Mouse (Mus musculus): ENCODE measurements around the gene Mag. TPM values are rescaled to one million over a fixed set of nuclear protein-coding genes. Genes with fewer than 3 reads are reported as not detected.
"Not testable (repeated sequence)": the region's sequence is repeated elsewhere in the genome, so short reads cannot be mapped to it uniquely, and the experiment has no call there.

The Mag gene
- total RNA-seq, 1 experiment: 0.22 TPM

DNA sequence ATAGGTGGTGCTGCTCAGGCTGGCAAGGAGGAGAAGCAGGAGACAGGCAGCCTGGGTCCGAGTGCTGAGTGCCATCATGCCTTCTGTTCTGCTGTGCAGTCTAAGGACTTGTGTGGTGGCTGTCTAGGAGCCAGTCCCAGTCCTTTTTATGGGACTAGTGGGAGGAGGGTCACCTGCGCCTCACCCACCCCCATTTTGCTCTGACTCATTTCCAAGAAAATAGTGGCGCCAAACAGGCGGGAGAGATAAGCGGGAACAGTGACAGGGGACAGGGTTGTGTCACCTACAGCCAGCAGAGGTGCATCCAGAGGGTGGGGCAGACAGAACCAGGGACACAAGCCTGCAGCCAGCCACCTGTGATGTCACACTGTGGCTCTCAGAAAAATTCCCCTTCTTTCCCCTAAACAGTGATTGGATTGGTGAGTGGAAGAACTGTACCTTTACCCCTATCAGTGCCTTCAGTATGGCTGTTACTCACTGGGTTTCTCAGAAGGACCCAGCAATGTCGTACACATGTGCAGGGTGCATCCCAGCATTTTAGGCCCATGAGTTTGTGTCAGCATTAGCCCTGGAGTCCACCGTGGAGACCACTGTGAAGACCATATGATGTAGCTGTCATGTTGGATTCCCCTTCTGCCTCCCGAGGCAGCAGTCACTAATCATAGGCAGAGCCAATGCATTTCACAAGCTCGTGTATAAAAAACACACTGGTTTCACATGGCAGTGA, 29.4 kb upstream of the Mag start, which contains the start of gene Hamp:
TSS of gene Hamp (minus strand) at position 124 of the 727 bp plus-strand sequence.
- no peak for DNase-seq (ENCODE audit: low read depth, low spot score)
- Histone ChIP-seq H3K4me1 (ENCODE audit: control insufficient read depth in 2 of 2, insufficient read depth in 2 of 2, low read length in 2 of 2, poor library complexity in 1 of 2) (no peaks in the 10 kb centered on the region), H3K9me3 (ENCODE audit: control insufficient read depth, insufficient read depth, low read depth, low read length) (no peaks in the 10 kb centered on the region), H3K27ac (ENCODE audit: insufficient read depth, low read depth, low read length, poor library complexity, severe bottlenecking) (no peak within 1 kb of the TSS), H3K36me3 (ENCODE audit: control insufficient read depth, insufficient read depth, low read length, poor library complexity, severe bottlenecking) (peaks cover 8% of the 10 kb centered on the region; the same call in 1 of the 2 replicates), H3K9ac (ENCODE audit: insufficient read depth, low read depth, low read length, poor library complexity, severe bottlenecking) (no peak within 1 kb of the TSS), H3K4me3 (ENCODE audit: insufficient read depth in 1 of 2, low read depth in 1 of 2, low read length in 2 of 2, poor library complexity in 1 of 2, severe bottlenecking in 1 of 2) (no peak within 1 kb of the TSS)
- TF ChIP-seq CHD2 (IDR thresholded peaks at IDR 0.05; ENCODE audit: low read depth, low read length) (no peak), ZC3H11A (IDR thresholded peaks at IDR 0.05; ENCODE audit: borderline replicate concordance, low read depth, low read length) (no peak), HCFC1 (IDR thresholded peaks at IDR 0.05; ENCODE audit: borderline replicate concordance, insufficient read depth, low read length) (no peak), MAFK (IDR thresholded peaks at IDR 0.05; ENCODE audit: insufficient read depth, low read depth, low read length) (no peak), ZNF384 (IDR thresholded peaks at IDR 0.05; ENCODE audit: low read depth, low read length) (no peak)
- in situ Hi-C loops (cut with MboI; ENCODE audit: low sequenced_read_pairs in 2 of 2, unreplicated experiment in 2 of 2): no loop called here

DNA sequence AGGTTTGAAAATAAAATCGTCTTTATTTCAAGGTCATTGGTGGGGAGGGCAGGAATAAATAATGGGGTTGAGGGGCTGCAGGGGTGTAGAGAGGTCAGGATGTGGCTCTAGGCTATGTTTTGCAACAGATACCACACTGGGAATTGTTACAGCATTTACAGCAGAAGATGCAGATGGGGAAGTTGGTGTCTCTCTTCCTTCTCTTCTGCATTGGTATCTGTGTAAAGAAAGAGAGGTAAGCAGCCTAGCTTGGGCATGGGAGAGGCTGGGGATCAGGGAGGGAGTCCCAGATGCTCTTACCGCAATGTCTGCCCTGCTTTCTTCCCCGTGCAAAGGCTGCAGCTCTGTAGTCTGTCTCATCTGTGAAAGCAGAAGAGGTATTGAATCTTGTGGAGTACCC, 27.7 kb upstream of the Mag start:
- H3K4me1 ChIP-seq (ENCODE audit: control insufficient read depth in 2 of 2, insufficient read depth in 2 of 2, low read length in 2 of 2, poor library complexity in 1 of 2); DNase-seq (ENCODE audit: low read depth, low spot score); H3K9me3 ChIP-seq (ENCODE audit: control insufficient read depth, insufficient read depth, low read depth, low read length); H3K4me3 ChIP-seq (ENCODE audit: insufficient read depth in 1 of 2, low read depth in 1 of 2, low read length in 2 of 2, poor library complexity in 1 of 2, severe bottlenecking in 1 of 2); H3K27ac ChIP-seq (ENCODE audit: insufficient read depth, low read depth, low read length, poor library complexity, severe bottlenecking); H3K9ac ChIP-seq (ENCODE audit: insufficient read depth, low read depth, low read length, poor library complexity, severe bottlenecking); in situ Hi-C loops (cut with MboI; ENCODE audit: low sequenced_read_pairs in 2 of 2, unreplicated experiment in 2 of 2); H3K36me3 ChIP-seq (ENCODE audit: control insufficient read depth, insufficient read depth, low read length, poor library complexity, severe bottlenecking): not testable (repeated sequence)

DNA sequence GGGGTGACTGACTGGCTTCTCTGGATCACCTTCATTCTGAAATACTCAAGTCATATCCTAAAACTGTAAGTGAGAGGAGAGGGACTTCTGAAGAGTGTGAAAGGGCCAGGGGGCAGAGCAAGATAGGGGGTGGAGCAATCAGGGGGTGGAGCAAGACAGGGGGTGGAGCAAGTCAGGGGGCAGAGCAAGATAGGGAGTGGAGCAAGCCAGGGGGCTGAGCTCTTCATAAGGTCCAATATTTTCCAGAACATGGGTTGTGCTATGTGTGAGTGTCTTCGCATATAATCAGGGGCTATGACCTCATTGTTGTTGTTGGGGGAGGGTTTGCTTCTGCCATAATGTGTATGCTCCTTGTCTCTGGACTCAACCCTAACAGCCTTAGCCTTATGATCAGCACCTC, 25.4 kb upstream of the Mag start:
- H3K27ac ChIP-seq (ENCODE audit: insufficient read depth, low read depth, low read length, poor library complexity, severe bottlenecking); H3K9ac ChIP-seq (ENCODE audit: insufficient read depth, low read depth, low read length, poor library complexity, severe bottlenecking); in situ Hi-C loops (cut with MboI; ENCODE audit: low sequenced_read_pairs in 2 of 2, unreplicated experiment in 2 of 2); H3K36me3 ChIP-seq (ENCODE audit: control insufficient read depth, insufficient read depth, low read length, poor library complexity, severe bottlenecking); H3K9me3 ChIP-seq (ENCODE audit: control insufficient read depth, insufficient read depth, low read depth, low read length); H3K4me3 ChIP-seq (ENCODE audit: insufficient read depth in 1 of 2, low read depth in 1 of 2, low read length in 2 of 2, poor library complexity in 1 of 2, severe bottlenecking in 1 of 2); H3K4me1 ChIP-seq (ENCODE audit: control insufficient read depth in 2 of 2, insufficient read depth in 2 of 2, low read length in 2 of 2, poor library complexity in 1 of 2); DNase-seq (ENCODE audit: low read depth, low spot score): not testable (repeated sequence)

DNA sequence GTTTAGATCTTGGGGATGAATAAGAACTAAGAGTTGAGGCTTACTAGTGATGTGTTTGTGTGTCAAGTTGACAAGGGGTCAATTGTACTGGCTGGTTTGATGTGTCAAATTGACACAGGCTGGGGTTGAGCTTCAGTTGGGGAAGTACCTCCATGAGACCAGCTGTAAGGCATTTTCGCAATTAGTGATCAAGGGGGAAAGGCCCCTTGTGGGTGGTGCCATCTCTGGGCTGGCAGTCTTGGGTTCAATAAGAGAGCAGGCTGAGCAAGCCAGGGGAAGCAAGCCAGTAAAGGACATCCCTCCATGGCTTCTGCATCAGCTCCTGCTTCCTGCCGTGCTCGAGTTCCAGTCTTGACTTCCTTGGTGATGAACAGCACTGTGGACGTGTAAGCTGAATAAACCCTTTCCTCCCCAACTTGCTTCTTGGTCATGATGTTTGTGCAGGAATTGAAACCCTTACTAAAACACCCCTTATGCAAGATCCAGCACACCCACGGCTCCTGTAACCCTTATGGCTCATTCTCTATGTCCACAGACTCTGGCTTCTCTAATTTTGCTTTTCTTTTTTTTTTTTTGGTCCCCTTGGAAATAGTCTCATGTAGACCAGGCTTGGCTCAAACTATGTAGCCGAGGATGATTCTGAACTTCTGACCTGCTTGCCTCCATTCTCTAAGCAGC, 20.9 kb upstream of the Mag start:
- H3K9me3 ChIP-seq (ENCODE audit: control insufficient read depth, insufficient read depth, low read depth, low read length); H3K36me3 ChIP-seq (ENCODE audit: control insufficient read depth, insufficient read depth, low read length, poor library complexity, severe bottlenecking); H3K9ac ChIP-seq (ENCODE audit: insufficient read depth, low read depth, low read length, poor library complexity, severe bottlenecking); H3K4me1 ChIP-seq (ENCODE audit: control insufficient read depth in 2 of 2, insufficient read depth in 2 of 2, low read length in 2 of 2, poor library complexity in 1 of 2); DNase-seq (ENCODE audit: low read depth, low spot score); in situ Hi-C loops (cut with MboI; ENCODE audit: low sequenced_read_pairs in 2 of 2, unreplicated experiment in 2 of 2); H3K27ac ChIP-seq (ENCODE audit: insufficient read depth, low read depth, low read length, poor library complexity, severe bottlenecking); H3K4me3 ChIP-seq (ENCODE audit: insufficient read depth in 1 of 2, low read depth in 1 of 2, low read length in 2 of 2, poor library complexity in 1 of 2, severe bottlenecking in 1 of 2): not testable (repeated sequence)

DNA sequence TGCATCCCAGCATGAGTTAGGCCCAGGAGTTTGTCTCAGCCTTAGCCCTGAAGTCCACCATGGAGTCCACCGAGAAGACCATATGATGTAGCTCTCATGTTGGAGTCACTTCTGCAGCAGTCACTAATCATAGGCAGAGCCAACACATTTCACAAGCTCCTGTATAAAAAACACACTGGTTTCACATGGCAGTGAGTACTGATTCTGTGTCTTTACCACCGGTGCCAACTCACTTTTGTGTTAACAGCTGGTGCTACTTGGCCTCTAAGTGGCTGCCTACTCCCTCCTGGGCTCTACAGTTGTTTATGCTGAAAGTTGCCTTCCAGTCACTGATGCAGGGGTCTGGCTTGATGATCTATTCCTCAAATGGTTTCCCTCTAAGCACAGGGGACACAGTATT, 9.9 kb upstream of the Mag start, which contains the start of gene Hamp2:
TSS of gene Hamp2 (minus strand) at position 101 of the 400 bp plus-strand sequence.
- H3K4me1 ChIP-seq (ENCODE audit: control insufficient read depth in 2 of 2, insufficient read depth in 2 of 2, low read length in 2 of 2, poor library complexity in 1 of 2); H3K9me3 ChIP-seq (ENCODE audit: control insufficient read depth, insufficient read depth, low read depth, low read length); H3K4me3 ChIP-seq (ENCODE audit: insufficient read depth in 1 of 2, low read depth in 1 of 2, low read length in 2 of 2, poor library complexity in 1 of 2, severe bottlenecking in 1 of 2); H3K9ac ChIP-seq (ENCODE audit: insufficient read depth, low read depth, low read length, poor library complexity, severe bottlenecking); in situ Hi-C loops (cut with MboI; ENCODE audit: low sequenced_read_pairs in 2 of 2, unreplicated experiment in 2 of 2); DNase-seq (ENCODE audit: low read depth, low spot score); H3K36me3 ChIP-seq (ENCODE audit: control insufficient read depth, insufficient read depth, low read length, poor library complexity, severe bottlenecking); H3K27ac ChIP-seq (ENCODE audit: insufficient read depth, low read depth, low read length, poor library complexity, severe bottlenecking): not testable (repeated sequence)
